Mouse (Mus musculus) adrenal gland, postnatal 36 days (tissue): ENCODE measurements at regions not wholly inside any gene's neighbourhood (a gene's known extent, or its start where the extent isn't known, plus 50 kb on each side); places are given as distances from the start of the nearest gene placed in this dataset.

Experiments used
- DNase-seq, 2 experiments: peaks; one replicate each; pipeline ENCODE4 v3.0.0; 2021; ENCODE audit warnings: mixed read lengths in 1 of 2

GRCm38 (mm10) chr6:49523184-49523583 is 127.8 kb downstream of the Stk31 start:
- no peak for DNase-seq

- peak; percentile 19 to 54 for DNase-seq
These were observed 128.3 kb downstream of the Stk31 start for GRCm38 (mm10) chr6:49523696-49524095.

DNA sequence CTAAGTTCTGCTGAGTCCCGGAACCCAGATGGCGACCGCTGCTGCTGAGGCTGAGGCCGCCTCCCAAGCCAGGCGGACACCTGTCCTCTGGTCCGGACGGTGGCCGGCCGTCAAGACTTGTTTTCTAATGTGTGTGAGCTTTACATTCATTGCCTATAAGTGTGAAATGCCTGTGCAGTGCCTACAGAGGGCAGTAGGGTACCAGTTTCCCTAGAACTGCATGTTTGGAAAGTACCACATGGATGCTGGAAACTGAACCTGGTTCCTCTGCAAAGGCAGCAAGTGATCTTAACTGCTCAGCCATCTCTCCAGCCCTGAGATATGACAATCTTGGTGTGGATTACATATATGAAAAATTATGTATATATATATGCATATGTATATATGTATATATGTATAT is 138.6 kb downstream of the Stk31 start:
- no peak for DNase-seq

DNA sequence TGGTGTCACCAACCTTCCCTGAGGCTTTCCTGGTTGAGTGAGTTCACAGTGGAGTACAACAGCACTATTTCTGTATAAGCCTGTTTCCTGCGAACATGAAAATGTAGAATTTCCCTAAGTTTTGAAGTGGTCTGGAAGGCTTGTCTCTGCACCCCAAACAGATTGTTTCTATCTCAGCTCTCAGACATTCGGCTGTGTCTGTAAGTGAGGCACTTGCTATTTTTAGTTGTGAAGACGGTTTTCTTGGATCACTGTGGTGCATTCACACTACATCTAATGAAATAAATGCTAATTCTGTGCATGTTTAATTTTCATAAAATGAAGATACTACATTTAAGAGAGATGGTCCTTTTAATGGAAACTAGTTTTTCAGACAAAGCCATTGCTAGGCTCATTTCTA is 139.1 kb downstream of the Stk31 start:
- DNase-seq, result no peak

- no peak for DNase-seq
These were observed 149.5 kb downstream of the Stk31 start for GRCm38 (mm10) chr6:49544946-49545345.

DNA sequence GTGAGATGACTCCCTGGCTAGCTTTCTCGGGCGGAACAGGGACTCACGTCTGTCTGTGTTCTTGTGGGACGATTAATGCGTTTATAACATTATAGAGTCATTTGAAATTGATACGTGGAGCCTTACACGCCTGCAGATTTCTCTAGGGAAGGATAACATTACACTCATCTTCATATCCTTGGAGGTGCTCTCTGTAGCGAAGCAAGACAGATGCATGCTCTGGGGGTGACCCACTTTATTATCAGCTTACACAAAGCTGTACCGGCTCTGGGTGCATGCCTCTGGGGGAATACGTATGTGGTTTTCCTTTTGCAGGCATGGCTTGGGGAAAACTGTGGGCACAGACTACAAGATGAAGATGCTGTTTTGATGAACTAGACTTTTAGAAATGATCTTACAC is 159.7 kb downstream of the Stk31 start:
- DNase-seq, result no peak

GRCm38 (mm10) chr6:49558508-49558907 is 163.1 kb downstream of the Stk31 start:
- DNase-seq, result no peak

GRCm38 (mm10) chr6:49559112-49559511 is 163.7 kb downstream of the Stk31 start:
- no peak for DNase-seq

GRCm38 (mm10) chr6:49578340-49578739 is 182.9 kb downstream of the Stk31 start:
- no peak for DNase-seq

DNA sequence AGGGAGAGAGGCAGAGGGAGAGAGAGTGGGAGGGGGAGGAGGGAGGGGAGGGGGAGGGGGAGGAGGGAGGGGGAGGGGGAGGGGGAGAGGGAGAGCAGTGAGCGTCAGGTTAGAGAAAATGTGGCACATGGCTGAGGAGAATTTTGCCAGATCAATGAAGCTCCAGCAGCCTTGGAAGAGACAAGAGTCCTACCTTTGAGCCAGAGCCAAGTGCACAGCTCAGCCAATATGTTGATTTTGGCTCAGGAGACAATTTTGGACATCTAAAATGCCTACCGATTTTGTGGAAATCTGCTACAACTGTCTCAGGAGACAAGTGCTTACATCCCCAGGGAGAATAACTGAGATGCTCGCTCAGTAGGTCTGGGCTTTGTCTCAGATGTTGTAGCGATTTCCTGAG is 184.3 kb downstream of the Stk31 start:
- DNase-seq, result no peak

DNA sequence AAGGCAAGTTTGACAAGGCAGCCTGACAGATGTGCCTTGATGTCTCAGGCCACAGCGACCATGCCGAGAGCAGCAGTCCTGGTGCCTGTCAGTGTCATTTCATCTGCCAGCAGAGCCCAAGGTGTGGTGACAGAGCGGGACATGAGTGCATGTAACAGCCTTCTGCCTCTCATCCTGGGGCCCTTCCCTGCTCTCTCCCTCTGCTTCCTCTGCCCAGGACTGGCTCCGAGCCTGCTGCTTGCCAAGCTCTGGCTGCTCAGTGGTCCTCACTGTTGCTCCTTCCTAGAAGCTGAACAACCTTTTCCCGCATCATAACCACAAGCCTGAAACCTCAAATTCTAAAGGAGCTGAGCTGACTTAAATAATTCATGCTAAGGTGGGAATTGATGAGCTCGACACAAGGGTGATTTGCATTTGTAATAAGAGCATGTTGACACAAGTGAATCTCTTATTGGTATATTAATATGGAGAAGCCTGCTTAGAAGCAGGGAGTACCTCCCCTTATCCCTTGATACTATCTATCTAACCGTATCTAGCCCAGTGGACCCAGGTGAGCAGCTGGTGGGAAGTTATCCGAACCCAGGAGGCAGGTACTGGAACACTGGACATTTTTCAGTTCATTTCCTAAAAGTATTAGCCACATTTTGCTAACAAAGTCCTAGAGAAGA is 186.8 kb downstream of the Stk31 start:
- DNase-seq, result no peak

DNA sequence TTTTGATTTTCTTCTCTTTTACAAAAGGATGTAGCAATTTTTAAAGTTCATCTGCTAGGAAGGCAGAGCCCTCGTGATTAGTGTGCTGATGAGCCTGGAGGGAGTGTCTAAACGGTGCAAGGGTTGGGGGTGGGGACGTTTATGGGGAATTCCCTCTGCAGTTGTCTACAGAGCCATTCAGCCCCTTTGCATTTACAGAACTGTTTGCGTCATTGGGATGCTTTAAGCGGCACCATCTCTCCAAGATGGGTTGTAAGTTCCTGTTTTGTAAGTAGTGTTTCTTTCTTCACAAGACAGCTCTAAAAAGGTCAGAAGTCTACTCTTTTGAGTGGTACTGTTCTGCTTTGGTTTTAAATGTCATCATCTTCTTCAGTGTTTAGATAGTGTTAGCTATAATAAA is 191.1 kb downstream of the Stk31 start:
- DNase-seq, result no peak

- no peak for DNase-seq
These were observed 193.3 kb downstream of the Stk31 start for GRCm38 (mm10) chr6:49588677-49589076.

- DNase-seq, result no peak
These were observed 195.7 kb downstream of the Stk31 start for GRCm38 (mm10) chr6:49590927-49591631.

- DNase-seq, result no peak
These were observed 196.2 kb downstream of the Stk31 start for GRCm38 (mm10) chr6:49591632-49592000.

DNA sequence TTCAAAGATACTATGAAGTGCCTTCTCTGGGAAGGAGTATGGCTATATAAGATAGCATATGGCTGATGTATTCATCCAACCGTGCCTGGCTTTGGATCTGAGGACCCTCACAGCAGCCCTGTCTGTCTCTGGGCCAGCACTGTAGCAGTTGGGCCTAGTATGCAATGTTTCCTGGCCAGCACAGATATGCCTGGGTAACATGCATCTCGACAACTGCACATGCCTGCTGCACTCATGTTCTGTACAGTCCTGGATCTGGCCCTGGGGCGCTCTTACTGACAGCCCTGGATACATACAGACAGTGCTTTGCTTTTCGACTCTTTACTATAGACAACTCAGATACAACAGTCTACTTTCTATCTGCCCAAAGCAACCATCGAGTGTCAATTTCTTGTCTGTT is 197.3 kb downstream of the Stk31 start:
- DNase-seq, result no peak

GRCm38 (mm10) chr6:49603201-49603600 is 207.8 kb downstream of the Stk31 start:
- no peak for DNase-seq

- DNase-seq, result no peak
These were observed 208.4 kb downstream of the Stk31 start for GRCm38 (mm10) chr6:49603844-49604243.

- no peak for DNase-seq
These were observed 210.6 kb downstream of the Stk31 start for GRCm38 (mm10) chr6:49606028-49606427.

DNA sequence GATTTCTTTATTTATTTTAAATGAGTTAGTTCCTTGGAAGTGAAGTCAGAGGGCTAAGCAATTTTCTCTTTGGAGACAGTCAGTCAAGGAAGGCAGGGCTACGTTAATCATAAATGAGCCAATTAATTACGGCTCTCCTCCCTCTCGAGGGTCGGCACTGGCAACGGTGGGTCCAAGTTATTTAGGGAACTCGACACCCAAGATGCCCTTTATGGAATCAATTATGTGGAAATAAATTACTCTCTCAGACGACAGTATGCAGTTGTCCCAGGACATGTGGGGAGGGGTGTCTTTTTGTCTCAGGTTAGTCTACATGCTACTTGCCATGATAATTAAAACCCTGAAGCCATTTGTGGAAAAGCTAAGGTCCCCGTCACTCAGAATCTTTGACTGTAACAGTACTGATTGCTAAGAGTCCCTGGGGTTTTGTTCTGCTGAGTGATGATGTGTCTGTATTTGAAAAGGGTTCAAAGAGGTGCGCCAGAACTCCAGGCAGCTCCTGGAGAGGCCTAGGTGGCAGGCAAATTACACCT is 211.3 kb downstream of the Stk31 start:
- DNase-seq, result no peak

DNA sequence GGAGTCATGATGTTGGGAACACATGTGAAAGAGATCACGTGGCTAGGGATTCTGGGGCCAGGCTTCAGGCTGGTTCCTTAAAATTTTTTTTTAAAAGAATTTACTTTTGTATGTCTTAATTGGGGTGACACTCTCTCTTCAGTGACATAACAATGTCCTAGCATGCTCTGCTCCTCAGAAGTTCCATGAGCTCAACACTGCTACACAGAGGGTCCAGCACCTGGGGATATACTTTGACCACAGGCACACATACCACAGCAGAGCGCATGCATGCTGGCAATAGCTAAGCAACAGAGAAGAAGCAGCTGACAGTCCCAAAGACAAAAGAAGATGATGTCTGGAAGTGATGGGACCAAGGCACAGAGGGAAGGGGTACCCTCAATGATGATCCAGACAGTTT is 198.4 kb upstream of the Npy start:
- DNase-seq, result no peak

DNA sequence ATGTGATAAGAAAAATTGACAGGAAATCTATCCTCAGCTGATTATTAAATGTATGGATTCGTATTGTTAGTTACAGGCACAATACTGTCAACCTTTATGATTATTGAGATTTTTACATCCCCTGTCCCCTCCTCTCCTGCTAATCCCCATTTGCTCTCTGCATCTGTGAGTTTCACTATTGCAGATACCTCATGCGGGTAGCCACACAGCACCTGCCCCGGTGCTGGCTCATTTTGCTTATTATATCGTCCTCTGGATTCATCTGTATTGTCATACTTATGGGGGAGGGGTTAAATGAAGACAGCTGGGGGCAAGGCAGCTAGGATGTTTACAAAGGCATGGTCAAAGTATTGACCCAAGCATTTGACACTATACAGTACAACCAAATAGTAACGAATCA is 197.9 kb upstream of the Npy start:
- no peak for DNase-seq

DNA sequence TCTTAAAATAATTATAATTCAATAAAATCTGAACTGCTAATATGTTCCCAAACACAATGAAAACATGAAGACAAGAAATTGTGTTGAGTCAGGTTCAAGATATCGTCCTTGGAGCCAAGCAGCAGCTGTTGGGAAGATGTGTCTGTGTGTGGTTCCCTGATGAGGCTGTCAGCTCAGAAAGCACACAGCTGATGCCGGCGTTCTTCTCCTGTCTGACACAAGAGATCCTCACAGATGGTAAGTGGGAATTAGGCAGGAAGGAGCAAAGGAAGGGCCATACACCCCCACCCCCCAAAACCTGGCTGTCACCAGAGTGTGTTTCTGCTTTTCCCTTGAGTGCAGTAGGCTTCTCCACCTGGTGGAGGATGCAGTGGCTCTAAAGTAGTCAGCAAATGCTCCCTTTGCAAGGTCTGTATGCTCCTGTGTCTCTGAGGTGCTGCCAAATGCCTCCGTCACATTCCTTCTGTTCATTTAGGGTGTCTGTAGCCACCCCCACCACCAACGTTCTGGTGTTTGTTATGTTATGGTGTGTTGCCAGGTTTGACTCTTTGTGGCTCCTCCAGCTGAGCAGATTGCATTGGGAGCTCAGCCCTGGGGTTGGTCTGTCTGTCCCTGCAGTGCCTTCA is 188.9 kb upstream of the Npy start:
- DNase-seq, result no peak
